Mouse (Mus musculus) limb, embryonic 13.5 days (tissue): ENCODE data around the gene Fadd. TPM values are rescaled to one million over a fixed set of nuclear protein-coding genes. Genes with fewer than 3 reads are reported as not detected.

Experiments used
- polyA plus RNA-seq: library from polyadenylated mRNA; unstranded; fragments of >200 nt; fragmentation: Nextera tagmentation; extraction: Ambion mirVana; gene quantifications from 2 replicates; pipeline ENCODE4 v1.2.1, GENCODE M21; 2015

The Fadd gene
- polyA plus RNA-seq, 1 experiment from 2014 or later = 10.6 TPM

Other genes starting within 250 kb of the Fadd start
- 184 and 192 TPM in 2 replicates for gene Cttn, start 111.5 kb downstream of the Fadd start, polyA plus RNA-seq
- gene Ppfia1, start 28.7 kb downstream of the Fadd start, polyA plus RNA-seq = 41.0 and 43.2 TPM in 2 replicates
- 5.6 TPM in 2 replicates for gene Ano1, start 169.5 kb upstream of the Fadd start, polyA plus RNA-seq